In the genomic region with DNA sequence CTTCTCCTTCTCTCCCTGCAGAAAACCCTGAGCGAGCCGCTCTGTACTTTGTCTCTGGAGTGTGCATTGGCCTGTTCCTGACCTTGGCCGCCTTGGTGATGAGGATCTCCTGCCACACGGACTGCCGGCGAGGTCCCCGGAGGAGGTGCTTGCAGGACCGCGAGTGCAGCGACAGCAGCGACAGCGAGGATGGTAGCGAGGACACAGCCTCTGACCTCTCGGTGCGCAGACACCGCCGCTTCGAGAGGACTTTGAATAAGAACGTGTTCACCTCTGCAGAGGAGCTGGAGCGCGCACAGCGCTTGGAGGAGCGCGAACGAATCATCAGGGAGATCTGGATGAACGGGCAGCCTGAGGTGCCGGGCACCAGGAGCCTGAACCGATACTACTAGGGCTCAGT, we compare ENCODE assay signal across 9 mouse cellular contexts. TPM values are rescaled to one million over a fixed set of nuclear protein-coding genes. Genes with fewer than 3 reads are reported as not detected.
DNase-seq lines count a peak whose midpoint lies in the region; ATAC-seq lines count a peak whose summit lies in the region.
"Had no signal": no experiment of that assay in that cellular context is flagged by ENCODE, and none has a peak within 500 bp of the region (broad histone marks: within the 10 kb centered on the region; RNA-seq: fewer than 3 reads in every experiment).

No protein-coding gene starts in this region.

- no peaks in the 10 kb centered on the region for H3K36me3 ChIP-seq in heart, embryonic 13.5 days
- no peaks in the 10 kb centered on the region for H3K36me3 ChIP-seq in forebrain, embryonic 11.5 days (ENCODE audit: control insufficient read depth, insufficient read depth, low read length)
- no peaks in the 10 kb centered on the region for H3K36me3 ChIP-seq in limb, embryonic 11.5 days (ENCODE audit: control insufficient read depth, insufficient read depth, low read length)

- H3K27ac ChIP-seq in heart, embryonic 13.5 days (replicated peaks): no peak overlapping the region
- no peak overlapping the region for H3K27ac ChIP-seq in forebrain, embryonic 11.5 days (ENCODE audit: low read depth, low read length)
- H3K27ac ChIP-seq in limb, embryonic 11.5 days (replicated peaks; ENCODE audit: low read depth, low read length): no peak overlapping the region

- peaks cover 17% of the 10 kb centered on the region for H3K27me3 ChIP-seq in heart, embryonic 13.5 days (replicated peaks)
- peaks cover 3% of the 10 kb centered on the region for H3K27me3 ChIP-seq in forebrain, embryonic 11.5 days (ENCODE audit: control insufficient read depth, insufficient read depth, low read length)
- H3K27me3 ChIP-seq in limb, embryonic 11.5 days (ENCODE audit: control insufficient read depth, insufficient read depth, low read length): peaks cover 3% of the 10 kb centered on the region; the same call in 1 of the 2 replicates

- H3K4me1 ChIP-seq in heart, embryonic 13.5 days: peaks cover 10% of the 10 kb centered on the region; the same call in 1 of the 2 replicates
- H3K4me1 ChIP-seq in forebrain, embryonic 11.5 days (replicated peaks; ENCODE audit: control insufficient read depth, insufficient read depth, low read length): no peaks in the 10 kb centered on the region; the same call in 1 of the 2 replicates
- 0 out of 2 replicates have a peak, but pooled peaks cover 6% of the 10 kb centered on the region for H3K4me1 ChIP-seq in limb, embryonic 11.5 days (ENCODE audit: control insufficient read depth, insufficient read depth, low read length)

- H3K4me3 ChIP-seq in heart, embryonic 13.5 days: peak overlapping the region; percentile 44
- H3K4me3 ChIP-seq in forebrain, embryonic 11.5 days (ENCODE audit: low read depth, low read length): peak overlapping the region; percentile 30
- peak overlapping the region; percentile 12; the same call in 1 of the 2 replicates for H3K4me3 ChIP-seq in limb, embryonic 11.5 days (ENCODE audit: low read depth, low read length)
- H3K4me3 ChIP-seq: erythroblast, embryonic 14.5 days had no signal

- no peak for ATAC-seq in heart, embryonic 13.5 days (ENCODE audit: extremely low read depth, insufficient number of reproducible peaks, low FRiP score, low TSS enrichment)
- peak; percentile 67 for ATAC-seq in forebrain, embryonic 11.5 days (replicated peaks; ENCODE audit: low FRiP score)
- ATAC-seq in limb, embryonic 11.5 days (ENCODE audit: insufficient number of reproducible peaks, low FRiP score, low TSS enrichment, low read depth): no peak
- no peak for ATAC-seq in megakaryocyte progenitor cell, adult 5-6 weeks (replicated peaks; ENCODE audit: poor library complexity)

- 4% methylated on average over 28 of the region's 28 CpGs for WGBS in heart, embryonic 13.5 days
- WGBS in forebrain, embryonic 11.5 days: 2% methylated on average over 28 of the region's 28 CpGs
- 2% methylated on average over 28 of the region's 28 CpGs for WGBS in limb, embryonic 11.5 days

- no peaks in the 10 kb centered on the region for H3K9me3 ChIP-seq in heart, embryonic 13.5 days
- no peaks in the 10 kb centered on the region for H3K9me3 ChIP-seq in forebrain, embryonic 11.5 days (ENCODE audit: control insufficient read depth, low read length)
- H3K9me3 ChIP-seq in limb, embryonic 11.5 days (ENCODE audit: control insufficient read depth, low read length): no peaks in the 10 kb centered on the region

- intact Hi-C loops in heart, postnatal 25 days (cut with DNase I): no loop called here

- no peak for DNase-seq in heart, postnatal 25 days (ENCODE audit: low spot score)
- DNase-seq in ZHBTc4 (ENCODE audit: low read depth, low spot score): peak; percentile 30
- peak; percentile 65 for DNase-seq in forebrain, embryonic 11.5 days (ENCODE audit: low spot score)
- peak; percentile 42 for DNase-seq in limb, embryonic 11.5 days (ENCODE audit: low spot score)
- peak; percentile 50 for DNase-seq in retina, postnatal 1 day
- DNase-seq in layer of hippocampus, adult 9-11 months: no peak

- peak overlapping the region; percentile 76 for H3K4me2 ChIP-seq in heart, embryonic 13.5 days
- H3K4me2 ChIP-seq in forebrain, embryonic 11.5 days (ENCODE audit: low read depth, low read length, severe bottlenecking): peak overlapping the region; percentile 60
- H3K4me2 ChIP-seq in limb, embryonic 11.5 days (ENCODE audit: low read depth, severe bottlenecking): peak overlapping the region; percentile 42

- peak overlapping the region; percentile 70 for H3K9ac ChIP-seq in heart, embryonic 13.5 days
- H3K9ac ChIP-seq in forebrain, embryonic 11.5 days (ENCODE audit: low read length): peak overlapping the region; percentile 27
- H3K9ac ChIP-seq in limb, embryonic 11.5 days (ENCODE audit: low read length): peak overlapping the region; percentile 18; the same call in 1 of the 2 replicates

RNA-seq across cellular contexts. Expression of a gene that starts 50.9 kb away (rescaled TPM):
- 6.9 and 7.9 TPM in 2 replicates for polyA plus RNA-seq in heart, embryonic 13.5 days (2015; fragmentation: Nextera tagmentation; extraction: Ambion mirVana)
- 1 to 10 TPM; 1.9 to 2.9 TPM for total RNA-seq in heart, postnatal 25 days (2021)
- 2.7 and 3.7 TPM in 2 replicates for polyA plus RNA-seq in forebrain, embryonic 11.5 days (2014; fragmentation: Nextera tagmentation; extraction: Ambion mirVana)
- polyA plus RNA-seq in limb, embryonic 11.5 days (2014; fragmentation: Nextera tagmentation; extraction: Ambion mirVana): 16.7 and 19.7 TPM in 2 replicates
- total RNA-seq in megakaryocyte progenitor cell, adult 5-6 weeks (2015): not detected in 2 replicates
- total RNA-seq in megakaryocyte progenitor cell, adult 5-6 weeks (2017): not detected in 2 replicates

Comparison
In these comparisons a context has a peak if more than half of its experiments do, and no peak if none do; other contexts are left out.
1. H3K9ac ChIP-seq: peak in every context shown above with its lines; median percentile 70 in heart, embryonic 13.5 days; 27 in forebrain, embryonic 11.5 days; 18 in limb, embryonic 11.5 days.
2. DNase-seq: peak in ZHBTc4 (single experiment), forebrain, embryonic 11.5 days (single experiment), limb, embryonic 11.5 days (single experiment) and retina, postnatal 1 day (single experiment); none in heart, postnatal 25 days (single experiment) and layer of hippocampus, adult 9-11 months (single experiment).
3. Peak in every context shown above with its lines, with median percentiles within 50 percentile points of each other: H3K4me2 ChIP-seq and H3K4me3 ChIP-seq.